Mouse (Mus musculus) adrenal gland, adult (tissue): Measurements from ENCODE around the gene Gm21861.
"Not testable (repeated sequence)": the region's sequence is repeated elsewhere in the genome, so short reads cannot be mapped to it uniquely, and the experiment has no call there.

ENCODE experiments used
- DNase-seq, 2 experiments: peaks; one replicate each; pipeline ENCODE4 v3.0.0; 2022 to 2023; ENCODE audit warnings: low spot score in 1 of 2; ENCODE audit not compliant: inconsistent age in 2 of 2

The Gm21861 gene

GRCm38 (mm10) chrY:58814497-58814896 is at the start of gene Gm21861:
Gm21861 (minus strand) TSS chrY:58814597.
- DNase-seq, result not testable (repeated sequence)
